Mouse (Mus musculus) CH12.LX (cell line): ENCODE measurements around the gene Cyp21a1. TPM values are rescaled to one million over a fixed set of nuclear protein-coding genes. Genes with fewer than 3 reads are reported as not detected.
"Not testable (repeated sequence)": the region's sequence is repeated elsewhere in the genome, so short reads cannot be mapped to it uniquely, and the experiment has no call there.

Source experiments
- DNase-seq: peaks from one replicate; pipeline ENCODE4 v3.0.0-alpha.2; 2013; ENCODE audit errors: extremely low read depth
- H3K27ac ChIP-seq: 2 replicates; pipeline ENCODE4 v1.5.1; 2012; ENCODE audit warnings: low read depth, mild to moderate bottlenecking, control low read depth, moderate library complexity; ENCODE audit not compliant: insufficient read depth
- H3K27me3 ChIP-seq: replicated peaks from 2 replicates; pipeline ENCODE3; 2012; ENCODE audit warnings: inconsistent platforms
- H3K36me3 ChIP-seq, 2 experiments: replicated peaks in 1 of 2; 2 replicates each; pipeline versions ENCODE3 to v1.6.1; 2012; ENCODE audit warnings: inconsistent platforms in 1 of 2, low read length in 1 of 2, mild to moderate bottlenecking in 1 of 2, mixed read lengths in 1 of 2, moderate library complexity in 1 of 2; ENCODE audit not compliant: control insufficient read depth in 1 of 2, insufficient read depth in 1 of 2
- H3K4me1 ChIP-seq, 2 experiments: 2 replicates each; pipeline ENCODE4 v1.6.1; 2012; ENCODE audit warnings: inconsistent platforms in 1 of 2, moderate library complexity in 1 of 2; ENCODE audit not compliant: insufficient read depth in 2 of 2, control insufficient read depth in 1 of 2
- H3K4me2 ChIP-seq: 2 replicates; pipeline ENCODE4 v1.6.1; 2012; ENCODE audit warnings: low read depth, mild to moderate bottlenecking, control low read depth; ENCODE audit not compliant: poor library complexity, insufficient read depth, severe bottlenecking
- H3K4me3 ChIP-seq, 3 experiments: fragments of 150-350 bp in 1 of 3; sonication (generic) in 1 of 3; replicated peaks in 1 of 3; 2 replicates each; pipeline versions ENCODE3 to v1.5.1; 2011 to 2012; ENCODE audit warnings: low read depth in 2 of 3, low read length in 2 of 3, mild to moderate bottlenecking in 2 of 3, moderate library complexity in 2 of 3, control low read depth in 1 of 3, improper control_type of control experiment in 1 of 3, inconsistent platforms in 1 of 3, mixed read lengths in 1 of 3; ENCODE audit not compliant: poor library complexity in 1 of 3
- H3K79me2 ChIP-seq: replicated peaks from 2 replicates; pipeline ENCODE4 v1.6.1; 2012; ENCODE audit warnings: mild to moderate bottlenecking, moderate library complexity; ENCODE audit not compliant: control insufficient read depth, poor library complexity, insufficient read depth, severe bottlenecking; ENCODE audit errors: extremely low read depth
- H3K9ac ChIP-seq: 2 replicates; pipeline ENCODE4 v1.6.1; 2012; ENCODE audit warnings: low read depth, mild to moderate bottlenecking, control low read depth, moderate library complexity; ENCODE audit not compliant: insufficient read depth
- H3K9me3 ChIP-seq: replicated peaks from 2 replicates; pipeline ENCODE3; 2012; ENCODE audit warnings: low read length, inconsistent platforms, mixed read lengths
- CTCF ChIP-seq, 2 experiments: IDR thresholded peaks in 1 of 2; conservative IDR thresholded peaks in 1 of 2; 2 replicates each; pipeline ENCODE4 v1.5.1; 2011 to 2012; ENCODE audit warnings: low read depth in 2 of 2, low read length in 2 of 2, improper control_type of control experiment in 1 of 2, inconsistent platforms in 1 of 2, mild to moderate bottlenecking in 1 of 2, moderate library complexity in 1 of 2
- E2F4 ChIP-seq: IDR thresholded peaks from 2 replicates; pipeline ENCODE4 v1.6.1; 2011; ENCODE audit warnings: low read depth, low read length, improper control_type of control experiment; ENCODE audit not compliant: insufficient replicate concordance
- EP300 ChIP-seq: IDR thresholded peaks from 2 replicates; pipeline ENCODE4 v1.6.1; 2011; ENCODE audit warnings: low read length, improper control_type of control experiment
- ETS1 ChIP-seq: conservative IDR thresholded peaks from 2 replicates; pipeline ENCODE4 v1.6.1; 2012; ENCODE audit warnings: low read depth, mild to moderate bottlenecking, inconsistent platforms, low read length, improper control_type of control experiment, moderate library complexity
- GABPA ChIP-seq: IDR thresholded peaks from 2 replicates; pipeline ENCODE4 v1.6.1; 2012; ENCODE audit warnings: low read depth, low read length, improper control_type of control experiment, inconsistent platforms; ENCODE audit not compliant: insufficient replicate concordance
- HCFC1 ChIP-seq: IDR thresholded peaks from 2 replicates; pipeline ENCODE4 v1.6.1; 2012; ENCODE audit warnings: low read depth, mild to moderate bottlenecking, inconsistent platforms, low read length, improper control_type of control experiment
- MAFK ChIP-seq: IDR thresholded peaks from 2 replicates; pipeline ENCODE4 v1.6.1; 2011; ENCODE audit warnings: low read length, improper control_type of control experiment; ENCODE audit not compliant: insufficient replicate concordance
- MAZ ChIP-seq: IDR thresholded peaks from 2 replicates; pipeline ENCODE4 v1.6.1; 2012; ENCODE audit warnings: low read depth, mild to moderate bottlenecking, inconsistent platforms, low read length, improper control_type of control experiment, moderate library complexity
- MYC ChIP-seq: IDR thresholded peaks from 2 replicates; pipeline ENCODE4 v1.6.1; 2011; ENCODE audit warnings: low read depth, mild to moderate bottlenecking, improper control_type of control experiment, low read length
- NELFE ChIP-seq: IDR thresholded peaks from 2 replicates; pipeline ENCODE4 v1.6.1; 2011; ENCODE audit warnings: low read depth, low read length, improper control_type of control experiment
- NRF1 ChIP-seq: IDR thresholded peaks from 2 replicates; pipeline ENCODE4 v1.6.1; 2014; ENCODE audit warnings: low read depth, mild to moderate bottlenecking, inconsistent platforms, low read length, improper control_type of control experiment, moderate library complexity
- RAD21 ChIP-seq: IDR thresholded peaks from 2 replicates; pipeline ENCODE4 v1.6.1; 2011; ENCODE audit warnings: low read depth, mild to moderate bottlenecking, low read length, improper control_type of control experiment, moderate library complexity
- TBP ChIP-seq: conservative IDR thresholded peaks from 2 replicates; pipeline ENCODE4 v1.6.1; 2011; ENCODE audit warnings: low read depth, low read length, improper control_type of control experiment
- USF1 ChIP-seq: IDR thresholded peaks from 2 replicates; pipeline ENCODE4 v1.6.1; 2014; ENCODE audit warnings: low read depth, mild to moderate bottlenecking, inconsistent platforms, low read length, improper control_type of control experiment
- ZKSCAN1 ChIP-seq: IDR thresholded peaks from 2 replicates; pipeline ENCODE4 v1.6.1; 2012; ENCODE audit warnings: low read depth, inconsistent platforms, low read length, improper control_type of control experiment, borderline replicate concordance
- ZMIZ1 ChIP-seq: IDR thresholded peaks from 2 replicates; pipeline ENCODE4 v1.6.1; 2012; ENCODE audit warnings: low read depth, mild to moderate bottlenecking, inconsistent platforms, low read length, improper control_type of control experiment
- ZNF384 ChIP-seq: IDR thresholded peaks from 2 replicates; pipeline ENCODE4 v1.6.1; 2012; ENCODE audit warnings: low read depth, low read length, improper control_type of control experiment, inconsistent platforms
- dilution Hi-C: fragments of 300-500 bp; cut with MboI; formaldehyde crosslinking; loops from 2 replicates; pipeline ENCODE4 v1.14.3; 2020; ENCODE audit warnings: low sequenced_read_pairs; ENCODE audit not compliant: extremely low pct_unique_long_range_greater_than_20kb, extremely low pct_ligation_motif_present
- in situ Hi-C: fragments of 300-500 bp; cut with MboI; formaldehyde crosslinking; loops from 3 replicates; pipeline ENCODE4 v1.14.3; 2019; ENCODE audit warnings: low sequenced_read_pairs, low pct_ligation_motif_present, low pct_unique_long_range_greater_than_20kb, mixed read lengths
- polyA plus RNA-seq: library from polyadenylated mRNA; unstranded; fragments of >175 nt; gene quantifications from 2 replicates; pipeline ENCODE4 v1.2.1, GENCODE M21; 2012; ENCODE audit warnings: low read depth; ENCODE audit not compliant: insufficient read length
- total RNA-seq, 2 experiments: library from RNA; depleted of rRNA; stranded (reverse); fragments of 300-350 nt in 1 of 2; fragments of >200 nt in 1 of 2; gene quantifications; 2 replicates each; pipeline ENCODE4 v1.2.3; 2012 to 2014

The Cyp21a1 gene
- total and polyA plus RNA-seq, 3 experiments = not detected

DNA sequence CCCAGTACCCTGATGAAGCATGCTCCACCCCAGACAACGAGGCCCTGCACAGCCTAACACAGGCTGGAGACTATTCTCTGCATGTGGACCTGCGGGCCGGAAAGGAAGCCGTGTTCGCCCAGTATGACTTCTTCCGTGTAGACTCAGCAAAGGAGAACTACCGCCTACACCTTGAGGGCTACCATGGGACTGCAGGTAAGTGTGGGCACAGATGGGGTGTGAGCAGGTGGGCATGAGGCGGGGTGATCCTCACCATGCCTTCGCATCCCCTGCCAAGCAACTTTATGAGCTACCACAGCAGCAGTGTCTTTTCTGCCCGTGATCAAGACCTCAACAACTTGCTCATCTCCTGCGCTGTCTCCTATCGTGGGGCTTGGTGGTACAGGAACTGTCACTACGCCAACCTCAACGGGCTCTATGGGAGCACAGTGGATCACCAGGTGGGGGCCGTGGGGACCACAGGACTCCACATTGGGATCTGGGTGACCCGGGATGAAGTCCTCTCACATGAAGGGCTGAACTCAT is 3.5 kb downstream of the Cyp21a1 start:
- H3K9ac ChIP-seq, in situ Hi-C loops, H3K36me3 ChIP-seq, H3K9me3 ChIP-seq, H3K27me3 ChIP-seq, H3K27ac ChIP-seq, dilution Hi-C loops, H3K4me2 ChIP-seq, DNase-seq, H3K4me1 ChIP-seq, H3K79me2 ChIP-seq, H3K4me3 ChIP-seq: not testable (repeated sequence)

DNA sequence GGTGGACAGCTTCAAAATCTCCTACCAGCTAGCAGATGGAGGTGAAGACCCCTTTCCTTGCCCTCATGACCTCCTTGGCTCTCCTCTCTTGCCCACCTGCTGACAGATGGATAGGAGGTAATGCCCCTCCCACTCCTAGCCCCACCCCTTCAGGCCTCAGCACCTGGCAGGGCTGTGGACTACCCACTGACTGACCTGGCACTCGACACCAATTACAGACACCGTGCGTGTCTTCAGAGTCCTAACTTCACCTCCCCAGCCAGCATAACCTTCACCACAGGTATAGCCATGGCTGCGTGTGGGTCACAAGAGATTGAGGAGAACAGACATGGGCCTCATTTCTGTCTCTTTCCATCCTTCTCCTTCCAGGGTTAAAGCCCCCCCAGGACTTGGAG is 4.8 kb downstream of the Cyp21a1 start:
- peaks cover 11% of the 10 kb centered on the region for H3K27me3 ChIP-seq
- H3K9me3 ChIP-seq = no peaks in the 10 kb centered on the region
- DNase-seq = no peak
- no peak overlapping the region for H3K4me3 ChIP-seq
- no peak overlapping the region for H3K4me2 ChIP-seq
- no peak overlapping the region for H3K9ac ChIP-seq
- no peak overlapping the region for H3K27ac ChIP-seq
- TF ChIP-seq USF1 = no peak
- no peak for TF ChIP-seq HCFC1
- TF ChIP-seq ETS1 = no peak
- TF ChIP-seq MAFK = no peak
- TF ChIP-seq RAD21 = no peak
- TF ChIP-seq ZMIZ1 = no peak
- TF ChIP-seq EP300 = no peak
- TF ChIP-seq MYC = no peak
- no peak for TF ChIP-seq MAZ
- no peak for TF ChIP-seq NRF1
- TF ChIP-seq NELFE = no peak
- no peak for TF ChIP-seq CTCF (conservative IDR thresholded peaks at IDR 0.05 in 1 of 2, IDR thresholded peaks at IDR 0.05 in 1 of 2; ENCODE audit: low read depth in 2 of 2, low read length in 2 of 2)
- TF ChIP-seq GABPA = no peak
- TF ChIP-seq ZNF384 = no peak
- TF ChIP-seq E2F4 = no peak
- no peak for TF ChIP-seq ZKSCAN1
- TF ChIP-seq TBP = no peak
- no peaks in the 10 kb centered on the region for H3K4me1 ChIP-seq
- dilution Hi-C loops = no loop called here
- H3K36me3 ChIP-seq = no peaks in the 10 kb centered on the region
- no peaks in the 10 kb centered on the region for H3K79me2 ChIP-seq
- in situ Hi-C loops = no loop called here
